Mouse (Mus musculus) fat pad, adult 2 months (tissue): ENCODE measurements at regions not wholly inside any gene's neighbourhood (a gene's known extent, or its start where the extent isn't known, plus 50 kb on each side); places are given as distances from the start of the nearest gene placed in this dataset.

Source experiments
- DNase-seq: peaks from one replicate; pipeline ENCODE4 v3.0.0-alpha.2; 2011; ENCODE audit warnings: low read depth, low spot score; ENCODE audit errors: extremely low read depth

DNA sequence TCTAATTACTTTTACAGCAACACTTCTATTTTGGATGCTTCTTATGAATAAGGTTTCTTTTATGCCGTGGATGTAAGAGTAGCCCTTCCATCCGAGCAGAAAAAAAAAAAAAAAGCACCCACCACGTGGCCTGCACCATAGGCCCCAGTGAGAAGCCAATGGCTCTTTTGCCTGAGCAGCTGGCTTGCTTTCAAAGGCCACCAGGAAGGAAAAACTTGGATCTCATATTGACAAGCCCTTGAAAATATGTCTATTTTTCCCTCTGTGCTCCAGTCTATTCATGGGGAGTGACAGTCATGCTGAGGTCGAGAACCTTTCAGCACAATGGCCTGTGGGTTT lies 252.4 kb downstream of the Foxo1 start:
- no peak for DNase-seq

DNA sequence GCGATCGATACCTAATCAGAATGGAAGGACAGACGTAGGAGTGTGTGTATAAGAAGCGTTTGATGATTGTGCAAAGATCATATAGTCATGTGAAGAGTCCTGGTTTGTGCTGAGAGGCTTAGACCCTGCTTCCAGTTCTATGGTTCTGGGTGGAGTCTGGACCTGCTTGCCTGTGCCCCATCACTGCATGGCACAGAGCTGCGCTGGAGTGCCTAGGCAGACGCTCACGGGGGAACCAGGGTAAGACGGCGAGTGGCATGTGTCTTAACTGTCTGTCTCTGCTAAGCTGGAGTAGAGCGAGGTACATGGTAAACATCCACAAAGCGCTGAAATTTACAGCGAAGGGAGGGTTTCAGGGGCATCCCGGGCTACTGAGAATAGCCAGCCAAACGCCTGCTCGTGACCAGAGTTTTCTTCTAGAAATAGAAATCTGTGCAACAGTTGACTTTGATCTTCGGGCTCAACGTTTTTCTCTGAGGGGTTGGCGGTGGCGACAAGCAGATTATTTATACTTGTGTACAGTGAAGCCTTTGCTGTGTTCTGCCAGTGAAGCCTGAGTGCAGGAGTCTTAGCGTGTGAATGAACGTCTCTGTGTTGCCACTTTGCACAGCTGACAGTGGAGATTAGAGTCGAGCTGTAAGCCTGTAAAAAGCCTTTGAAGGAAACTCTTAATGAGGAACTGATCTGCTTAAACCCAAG lies 251.9 kb downstream of the Foxo1 start:
- DNase-seq: no peak

DNA sequence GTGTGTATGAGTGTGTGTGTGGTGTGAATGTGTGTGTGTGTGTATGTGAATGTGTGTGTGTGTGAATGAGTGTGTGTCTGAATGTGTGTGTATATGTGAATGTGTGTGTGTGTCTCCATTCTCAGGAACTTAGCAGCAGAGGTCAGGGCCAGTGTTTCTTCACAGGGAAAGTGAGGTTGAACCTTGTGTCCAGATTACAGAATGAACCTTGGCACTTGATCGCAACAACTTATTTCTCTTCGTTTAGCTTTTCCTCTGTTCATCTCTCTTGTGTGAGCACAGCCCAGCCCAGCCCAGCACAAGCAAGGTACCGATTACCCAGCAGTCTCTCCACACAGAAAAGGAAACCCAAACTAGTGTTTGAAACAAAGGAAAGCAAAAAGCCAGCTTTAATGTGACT lies 249.7 kb downstream of the Foxo1 start:
- no peak for DNase-seq

DNA sequence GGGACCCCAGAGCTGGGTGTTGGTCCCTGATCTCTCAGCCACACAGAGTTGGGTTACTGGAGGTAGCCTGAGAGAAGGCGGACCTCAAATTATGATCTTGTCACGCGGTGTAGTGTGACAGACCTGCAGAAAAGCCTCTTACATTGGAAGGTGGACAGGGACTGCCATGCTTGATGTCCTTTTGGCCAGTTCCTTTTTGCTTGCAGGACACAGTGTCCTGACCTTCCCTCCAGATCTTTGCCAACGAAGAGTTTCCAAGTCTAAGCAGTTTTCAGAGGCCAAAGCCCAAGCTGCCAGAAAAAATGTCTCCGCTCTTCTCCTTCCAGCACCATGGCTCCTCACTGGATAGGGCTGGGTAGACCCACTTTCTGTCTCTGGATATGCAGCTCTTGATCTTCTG lies 248.6 kb downstream of the Foxo1 start:
- no peak for DNase-seq

DNA sequence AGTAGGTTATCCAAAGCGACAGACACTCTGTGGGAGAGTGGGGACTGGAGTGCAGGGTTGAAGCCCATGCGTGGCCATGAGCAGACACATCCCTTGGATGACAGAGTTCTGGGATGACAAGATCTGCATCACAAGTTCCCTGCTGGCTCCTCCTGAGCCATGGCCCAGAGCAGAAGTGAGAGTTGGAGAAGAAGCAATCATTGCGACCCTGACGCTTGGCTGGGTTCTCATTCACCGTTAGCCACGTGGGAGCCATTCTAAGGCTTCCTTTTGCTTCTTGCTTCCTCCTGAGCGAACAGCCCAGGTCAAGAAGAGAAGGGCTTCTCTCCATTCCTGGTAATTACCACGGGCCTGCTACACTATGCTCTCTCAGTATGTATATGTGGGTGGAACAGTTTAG lies 244.6 kb downstream of the Foxo1 start:
- DNase-seq: no peak

DNA sequence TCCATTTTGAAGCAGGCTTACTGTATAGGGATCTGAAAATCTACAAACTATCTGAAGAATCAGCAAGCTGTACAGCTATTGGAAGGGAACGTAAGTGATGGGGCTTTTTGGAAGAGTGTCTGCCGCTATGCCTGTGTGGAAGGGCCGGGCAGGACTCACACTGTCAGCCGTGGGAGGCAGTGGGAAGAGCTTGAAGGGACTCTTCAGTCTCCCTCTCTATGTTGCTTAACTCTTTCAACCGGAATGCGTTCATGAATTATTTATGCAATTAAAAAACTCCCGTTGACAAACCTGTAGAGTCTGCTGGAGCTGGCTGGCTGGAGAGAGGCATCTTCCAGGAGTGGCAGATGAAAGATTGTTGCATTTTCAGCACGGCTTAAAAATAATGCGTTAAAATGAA lies 243.4 kb downstream of the Foxo1 start:
- no peak for DNase-seq

DNA sequence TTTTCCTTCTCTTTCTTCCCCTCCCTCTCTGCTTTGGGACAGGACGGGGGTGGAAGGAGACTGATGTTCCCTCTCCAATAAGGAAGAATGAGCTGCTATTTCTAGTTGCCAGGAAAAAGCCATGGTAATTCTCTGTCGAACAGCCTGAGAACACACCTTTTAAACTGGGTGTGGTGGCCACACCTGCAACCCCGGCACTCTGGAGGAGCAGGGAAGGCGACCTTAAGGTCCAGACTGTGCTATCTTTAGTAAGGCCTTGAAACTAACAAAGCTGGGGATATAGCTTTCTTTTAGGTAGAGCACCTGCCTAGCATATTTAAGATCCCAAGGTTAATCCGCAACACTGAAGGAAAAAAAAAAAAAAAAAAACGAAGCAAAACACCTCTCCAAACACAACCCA lies 242.7 kb downstream of the Foxo1 start:
- DNase-seq: no peak

DNA sequence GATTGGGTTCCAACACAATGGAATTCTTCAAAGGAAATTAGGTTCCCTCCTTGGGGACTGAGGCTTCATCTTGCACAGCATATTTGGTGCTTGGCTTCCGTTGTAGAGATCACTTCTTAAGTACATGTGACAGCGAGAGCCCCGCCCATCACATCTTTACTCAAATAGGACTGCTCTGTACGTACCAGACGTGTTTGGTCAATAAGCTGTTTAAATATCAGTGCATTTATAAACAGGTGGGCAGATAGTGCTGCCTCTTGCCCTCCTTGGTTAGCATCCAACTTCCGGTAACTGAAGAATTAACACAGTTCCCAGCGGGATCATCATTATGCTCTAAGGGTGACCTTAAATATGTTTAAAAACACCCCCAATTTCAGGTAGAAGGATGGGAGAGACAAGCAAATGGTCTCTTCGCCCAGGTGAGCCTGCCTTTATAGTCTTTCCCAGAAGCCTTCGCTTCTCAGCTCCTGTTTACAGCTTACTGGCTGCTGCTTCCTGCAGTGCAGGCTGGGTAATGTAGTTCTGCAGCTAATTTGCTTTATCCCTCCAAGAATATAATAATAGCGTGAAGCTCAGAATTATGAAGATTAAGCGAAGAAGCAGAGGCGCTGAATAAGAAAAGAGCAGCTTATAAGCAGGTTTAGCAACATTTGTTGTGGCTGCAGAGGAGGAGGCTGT lies 242.1 kb downstream of the Foxo1 start:
- no peak for DNase-seq

DNA sequence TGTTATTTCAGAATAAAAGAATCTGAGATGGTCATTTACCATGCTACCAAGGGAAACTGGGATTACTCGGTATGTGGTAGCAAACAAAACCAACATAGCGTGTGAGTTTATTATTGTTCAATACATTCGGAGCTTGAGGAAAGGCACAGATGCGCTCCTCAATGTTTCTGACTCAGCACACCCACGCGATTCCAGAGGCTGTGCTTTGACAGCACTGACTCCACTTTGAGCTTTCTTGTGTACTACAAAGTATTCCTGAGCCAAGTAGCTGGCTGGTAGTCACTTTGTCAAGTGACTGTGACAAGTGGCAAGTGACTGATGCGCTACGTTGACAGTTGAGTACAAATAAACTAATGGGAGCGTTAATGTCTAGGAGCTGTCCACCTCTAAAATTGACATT lies 235.8 kb downstream of the Foxo1 start:
- no peak for DNase-seq

DNA sequence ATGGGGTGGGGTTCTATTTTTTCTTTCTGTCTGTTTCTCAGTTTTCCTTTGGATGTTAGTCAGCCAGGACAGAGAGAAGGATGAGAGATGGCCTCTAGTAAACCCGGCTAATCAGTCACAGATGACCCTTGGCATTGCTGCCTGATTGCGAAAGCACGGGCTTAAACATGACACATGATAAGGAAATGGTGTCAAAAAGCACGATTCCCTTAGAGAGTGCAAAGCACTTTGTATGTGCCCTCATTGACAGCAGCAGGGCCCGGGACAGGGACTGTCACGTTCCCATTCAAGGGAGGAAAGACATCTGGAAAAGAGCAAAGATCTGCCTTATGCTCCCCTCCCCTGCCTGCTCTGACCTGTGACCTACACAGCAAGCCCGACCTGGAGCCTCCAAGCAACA lies 234.1 kb downstream of the Foxo1 start:
- no peak for DNase-seq

DNA sequence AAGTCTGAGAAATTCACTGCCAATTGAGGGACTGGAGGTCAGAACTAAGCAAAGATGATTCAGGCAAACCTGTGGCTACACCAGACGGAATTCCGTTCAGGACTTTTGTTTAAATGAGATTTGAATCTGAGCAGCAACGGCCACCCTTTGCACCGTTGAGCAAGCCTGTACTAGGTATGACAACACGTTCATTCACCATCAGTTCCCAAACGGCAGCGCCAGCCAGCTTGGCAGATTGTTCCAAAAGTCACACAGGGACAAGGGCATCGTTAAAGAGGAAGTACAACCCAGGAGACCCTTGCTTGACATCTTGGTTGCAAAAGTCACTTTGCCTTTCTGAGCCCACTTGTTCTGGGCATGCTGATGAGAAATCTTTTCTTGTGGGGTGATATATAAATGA lies 233.5 kb downstream of the Foxo1 start:
- no peak for DNase-seq

DNA sequence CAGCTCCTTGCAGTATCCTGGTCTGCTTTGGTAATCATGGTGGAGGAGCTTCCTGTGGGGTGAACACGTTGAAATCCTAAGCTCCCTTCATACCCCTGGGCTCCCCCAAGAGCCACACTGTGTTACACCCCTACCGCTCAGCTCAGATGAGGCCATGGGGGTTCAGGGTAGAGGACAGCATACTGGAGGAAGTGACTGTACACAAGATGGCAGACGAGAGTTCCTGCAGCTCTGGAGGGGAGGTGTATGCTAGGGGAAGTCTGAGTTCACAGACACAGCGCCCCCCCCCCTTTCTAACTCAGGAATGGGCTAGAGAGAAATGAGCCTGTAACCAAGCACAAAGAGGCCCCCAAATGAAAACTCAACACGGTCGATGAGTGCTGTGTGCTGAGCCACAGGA lies 231.9 kb downstream of the Foxo1 start:
- no peak for DNase-seq

DNA sequence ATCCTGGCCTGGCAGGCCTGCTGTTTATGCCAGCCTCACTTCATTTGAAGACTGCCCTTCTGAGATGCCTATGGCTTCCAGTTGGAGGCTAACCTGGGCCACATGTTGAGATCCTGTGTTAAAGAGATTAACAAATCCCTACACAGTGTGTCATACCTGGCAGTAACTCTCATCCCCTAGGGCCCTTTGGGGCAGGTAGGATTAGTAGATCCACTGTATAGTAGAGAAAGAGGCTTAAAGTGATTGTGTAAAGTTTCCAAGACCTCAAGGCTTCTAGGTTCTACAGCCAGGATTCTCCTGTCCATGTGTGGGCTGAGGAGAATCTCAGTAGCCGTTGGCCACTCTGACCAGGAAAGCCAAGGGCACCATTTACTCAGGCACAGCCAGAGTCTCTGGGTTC lies 231.4 kb downstream of the Foxo1 start:
- DNase-seq: peak; percentile 82

DNA sequence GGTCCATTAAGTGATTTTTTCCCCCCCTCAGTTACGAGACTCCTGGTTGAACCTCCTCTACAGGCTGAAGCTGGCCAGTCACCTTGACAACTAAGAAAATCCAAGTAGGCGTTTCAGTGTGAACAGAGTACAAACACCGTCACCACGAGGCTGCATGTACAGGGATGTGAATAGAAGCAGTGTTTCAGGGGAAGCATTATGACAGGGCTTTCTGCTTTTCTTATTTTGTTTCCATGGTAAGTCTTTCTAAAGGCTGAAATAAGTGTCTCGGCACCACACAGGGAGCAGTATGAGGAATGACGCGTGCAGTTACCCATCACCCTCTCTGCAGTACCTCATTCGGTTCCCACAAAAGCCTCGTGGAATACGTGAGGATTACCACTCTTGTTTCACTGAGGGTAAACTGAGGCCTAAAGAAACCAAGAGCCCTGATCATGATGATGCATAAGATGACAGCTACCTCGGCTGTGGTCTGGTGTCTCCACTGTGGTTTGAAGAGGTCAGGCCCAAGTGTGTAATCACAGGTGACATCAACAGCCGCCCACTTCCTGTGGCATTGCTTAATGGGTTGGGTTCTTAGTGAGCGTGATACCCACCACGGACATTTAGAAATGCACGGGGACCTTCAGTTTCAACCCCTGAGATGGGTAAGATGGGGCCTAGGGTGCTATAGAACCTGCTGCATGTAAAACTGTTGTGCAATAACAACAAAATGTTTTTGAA lies 230.5 kb downstream of the Foxo1 start:
- DNase-seq: no peak

DNA sequence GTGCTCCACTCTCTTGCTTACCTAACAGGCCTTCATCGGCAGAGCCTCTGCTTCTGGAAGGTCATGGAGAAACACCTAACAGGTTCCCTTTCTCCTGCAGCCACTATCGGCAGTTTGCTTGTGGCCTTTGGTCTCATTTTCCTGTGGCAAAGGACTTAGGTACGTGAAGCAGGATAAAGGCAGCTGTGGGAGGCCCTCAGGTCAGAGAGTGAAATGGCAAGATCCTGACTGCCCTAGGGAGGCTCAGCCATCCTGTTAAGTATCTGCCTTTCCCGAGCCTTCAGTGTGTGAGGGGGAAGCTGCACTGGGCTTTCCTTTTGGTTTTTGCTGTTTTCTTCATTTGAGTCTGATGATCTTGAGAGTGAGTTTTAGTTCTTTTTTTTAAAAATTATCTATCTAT lies 228.8 kb downstream of the Foxo1 start:
- no peak for DNase-seq

DNA sequence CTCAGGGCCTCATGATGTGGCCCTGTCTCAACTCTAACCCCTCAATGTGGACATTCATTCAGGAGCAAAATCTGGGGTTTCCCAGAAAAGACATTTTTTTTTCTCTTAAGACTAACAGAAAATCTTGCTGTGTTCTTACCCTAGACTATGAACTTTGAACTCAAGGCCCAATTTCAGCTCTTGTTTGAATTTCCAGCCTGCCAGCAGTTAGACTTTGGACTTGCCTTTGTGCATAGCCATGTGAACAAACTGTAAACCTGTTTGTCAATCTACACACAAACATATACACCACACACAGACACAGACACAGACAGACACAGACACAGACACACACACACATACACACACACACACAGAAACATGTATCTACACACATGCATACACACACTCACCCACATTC lies 227.3 kb downstream of the Foxo1 start:
- DNase-seq: no peak

DNA sequence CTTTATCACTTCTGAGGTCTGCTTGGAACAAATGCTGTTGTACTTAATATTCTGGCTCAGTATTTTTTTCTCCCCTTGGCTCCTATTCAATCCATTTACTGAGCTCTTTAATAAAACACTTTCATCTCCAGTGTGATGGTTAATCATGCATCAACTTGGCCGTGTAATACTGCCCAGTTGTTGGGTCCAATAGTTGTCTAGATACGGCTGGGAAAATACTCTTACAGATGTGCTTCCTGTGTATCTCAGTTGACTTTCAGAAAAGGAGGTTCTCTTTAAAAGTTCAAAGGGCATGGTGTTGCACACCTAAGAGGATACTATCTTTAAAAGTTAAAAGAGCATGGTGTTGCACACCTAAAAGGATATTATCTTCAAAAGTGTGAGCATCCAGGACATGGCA lies 226.8 kb downstream of the Foxo1 start:
- DNase-seq: no peak

DNA sequence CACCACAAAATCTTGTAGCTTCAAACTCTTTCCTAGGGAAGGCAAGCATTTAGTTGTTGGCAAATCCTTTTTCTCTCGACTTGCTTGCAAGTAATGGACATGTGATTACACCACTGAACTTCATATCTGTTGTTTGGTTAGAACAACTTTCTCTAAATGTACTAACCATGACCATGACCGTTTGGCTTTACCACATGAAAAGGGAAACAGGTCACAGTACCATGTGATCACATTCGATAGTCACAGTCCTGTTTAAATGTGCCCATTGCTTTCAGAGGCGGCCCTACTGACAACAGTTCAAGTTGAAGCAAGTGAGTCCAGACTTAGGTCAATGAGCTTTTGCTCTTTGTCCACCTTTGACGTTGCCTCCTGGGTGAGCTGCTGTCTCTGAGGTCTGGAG lies 211.1 kb downstream of the Foxo1 start:
- DNase-seq: no peak

DNA sequence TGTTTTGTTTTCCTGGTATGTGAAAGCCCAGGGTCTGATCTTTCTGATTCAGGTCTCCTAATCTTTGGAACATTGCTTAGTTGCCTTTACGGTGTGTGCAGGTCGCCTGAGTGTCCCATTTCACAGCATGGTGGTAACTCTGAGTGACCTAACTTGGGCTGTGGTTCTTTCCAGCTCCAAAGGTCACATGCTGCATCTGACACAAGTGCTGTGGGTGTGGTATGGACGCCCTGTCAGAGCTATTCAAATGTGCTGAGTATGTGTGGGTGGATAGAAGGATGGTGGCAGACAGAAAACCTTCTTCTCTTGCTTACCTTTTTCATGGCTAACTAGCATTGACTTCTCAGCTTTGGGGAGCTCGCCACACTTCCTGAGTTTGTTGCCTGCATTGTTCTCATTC lies 201.8 kb downstream of the Foxo1 start:
- DNase-seq: no peak

DNA sequence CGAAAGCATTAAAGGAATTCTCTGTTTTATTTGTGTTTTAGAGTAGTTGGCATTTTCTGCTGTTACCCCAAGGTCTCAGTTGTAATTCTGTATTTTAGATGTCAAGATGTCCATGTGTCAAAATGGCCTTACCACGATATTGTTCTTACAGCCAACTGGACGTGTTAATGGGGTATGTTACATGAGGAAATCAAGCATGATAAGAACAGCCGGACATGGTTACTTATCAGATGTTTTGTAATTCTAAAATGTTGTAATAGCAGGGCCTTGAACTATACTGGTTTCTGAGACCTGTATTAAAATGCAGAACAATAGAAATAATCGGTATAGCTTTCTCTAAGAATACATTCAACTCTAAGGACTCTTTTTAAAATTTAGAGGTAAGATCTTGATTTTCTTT lies 201.3 kb downstream of the Foxo1 start:
- no peak for DNase-seq

DNA sequence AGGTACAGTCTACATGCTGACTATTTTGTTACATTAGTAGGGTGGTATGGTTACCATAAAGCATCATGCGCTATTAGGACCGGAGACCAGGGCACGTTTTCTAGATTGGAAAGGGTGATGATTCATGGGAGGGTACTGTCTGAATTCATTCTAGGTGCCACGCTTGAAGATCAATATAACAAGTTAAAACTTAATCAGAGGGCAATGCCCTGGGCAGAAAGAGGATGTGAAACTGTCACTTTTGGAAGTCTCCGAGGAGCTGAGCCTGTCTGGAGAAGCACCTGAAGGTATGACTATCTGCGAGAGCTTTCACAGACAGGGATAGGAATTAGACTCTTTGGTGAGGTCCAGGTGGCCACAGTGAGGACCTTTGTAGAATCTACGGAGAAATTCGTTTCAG lies 200.2 kb downstream of the Foxo1 start:
- no peak for DNase-seq

DNA sequence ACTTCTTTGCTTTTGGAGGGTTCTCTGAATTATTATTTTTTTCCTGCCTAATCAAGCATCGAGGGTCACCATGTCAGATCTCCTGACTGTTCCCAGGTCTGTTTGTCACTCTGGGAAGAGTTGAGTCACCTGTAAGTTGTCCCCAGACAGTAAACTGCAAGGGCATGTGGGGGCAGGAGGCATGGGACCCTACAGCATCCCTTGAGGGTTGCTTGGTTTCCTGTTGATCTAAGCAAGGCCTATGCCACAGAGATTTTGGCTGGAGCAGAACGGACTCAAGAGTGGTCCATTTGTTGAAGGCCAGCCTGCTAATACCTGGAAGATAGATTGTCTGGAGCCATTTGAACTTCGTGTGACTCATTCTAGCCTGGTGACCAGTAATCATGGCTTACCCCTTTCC lies 199.7 kb downstream of the Foxo1 start:
- DNase-seq: no peak
